Mouse (Mus musculus): ENCODE measurements around the gene Tead2. TPM values are rescaled to one million over a fixed set of nuclear protein-coding genes. Genes with fewer than 3 reads are reported as not detected.
A peak's percentile ranks its signal among the peaks of the same experiment; 100 is the strongest.

The Tead2 gene
- polyA plus RNA-seq, 1 experiment from 2014 or later = 65.9 TPM

DNA sequence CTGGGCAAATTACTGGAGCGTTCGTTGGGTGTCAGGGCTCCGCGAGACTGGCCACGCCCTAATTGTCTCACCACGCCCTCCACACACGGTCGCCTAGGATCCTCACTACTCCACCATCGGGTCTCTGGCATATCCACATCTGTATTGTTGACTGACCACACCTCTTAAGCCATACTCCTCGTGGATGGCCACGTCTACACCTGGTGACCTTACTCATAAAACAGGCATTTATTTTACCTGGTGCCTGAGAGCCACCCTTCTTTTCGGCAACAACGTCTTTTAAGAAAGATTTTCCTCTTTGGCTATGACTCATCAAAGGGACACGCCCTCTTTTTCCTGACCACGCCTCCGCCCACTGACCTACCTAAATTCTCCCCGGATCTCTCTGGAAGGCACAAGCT lies 3.7 kb upstream of the Tead2 start, which contains the start of gene Dkkl1:
Gene Dkkl1 (minus strand): TSS at position 297 of the 401 bp plus-strand sequence.
- Histone ChIP-seq H3K4me1 (replicated peaks) (peaks cover 26% of the 10 kb centered on the region), H3K9ac (no peak within 1 kb of the TSS), H3K27me3 (peaks cover 39% of the 10 kb centered on the region), H3K9me3 (no peaks in the 10 kb centered on the region), H3K4me2 (peak within 1 kb of the TSS; percentile 31), H3K27ac (replicated peaks) (no peak within 1 kb of the TSS), H3K4me3 (peak within 1 kb of the TSS; percentile 4), H3K36me3 (no peaks in the 10 kb centered on the region)
- ATAC-seq (ENCODE audit: low read depth) = no peak
- 5% methylated on average over 17 of the region's 17 CpGs for WGBS

DNA sequence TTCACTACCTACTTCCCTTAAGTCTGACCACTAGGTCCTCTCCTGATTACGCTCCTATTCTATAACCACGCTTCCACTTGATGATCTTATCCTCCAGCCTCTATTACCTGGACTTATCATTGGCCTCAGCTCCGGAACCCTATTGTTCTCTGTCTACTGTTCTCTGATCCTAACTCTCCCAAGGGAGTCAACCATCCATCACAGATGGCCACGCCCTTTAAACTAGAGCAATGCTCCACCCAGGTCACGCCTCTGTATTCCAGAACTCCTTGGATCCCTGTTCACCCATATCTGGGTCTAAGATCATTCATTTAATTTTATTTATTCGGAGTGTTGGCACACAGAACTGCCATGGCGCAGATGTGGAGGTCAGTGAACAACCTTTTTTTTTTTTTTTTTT lies 3.2 kb upstream of the Tead2 start:
- H3K36me3 ChIP-seq = no peaks in the 10 kb centered on the region
- no peaks in the 10 kb centered on the region for H3K9me3 ChIP-seq
- peaks cover 39% of the 10 kb centered on the region for H3K27me3 ChIP-seq
- peak overlapping the region; percentile 31; the same call in 1 of the 2 replicates for H3K4me2 ChIP-seq
- peaks cover 31% of the 10 kb centered on the region for H3K4me1 ChIP-seq (replicated peaks)
- ATAC-seq (ENCODE audit: low read depth) = no peak
- 72% methylated on average over 7 of the region's 7 CpGs for WGBS
- H3K27ac ChIP-seq (replicated peaks) = no peak overlapping the region
- H3K4me3 ChIP-seq = no peak overlapping the region
- H3K9ac ChIP-seq = no peak overlapping the region

GRCm38 (mm10) chr7:45213708-45214107 lies 1.8 kb upstream of the Tead2 start:
- peaks cover 42% of the 10 kb centered on the region for H3K4me1 ChIP-seq (replicated peaks)
- no peak overlapping the region for H3K4me3 ChIP-seq
- no peak for ATAC-seq (ENCODE audit: low read depth)
- H3K36me3 ChIP-seq = peaks cover 3% of the 10 kb centered on the region; the same call in 1 of the 2 replicates
- H3K9me3 ChIP-seq = no peaks in the 10 kb centered on the region
- no peak overlapping the region for H3K27ac ChIP-seq (replicated peaks)
- WGBS = 55% methylated on average over 5 of the region's 5 CpGs
- H3K27me3 ChIP-seq = peaks cover 39% of the 10 kb centered on the region
- no peak overlapping the region for H3K9ac ChIP-seq
- no peak overlapping the region for H3K4me2 ChIP-seq

- peaks cover 13% of the 10 kb centered on the region for H3K27me3 ChIP-seq
- peak overlapping the region; percentile 89 for H3K9ac ChIP-seq
- H3K4me2 ChIP-seq = peak overlapping the region; percentile 74
- H3K27ac ChIP-seq (replicated peaks) = peak overlapping the region; percentile 91
- H3K9me3 ChIP-seq = no peaks in the 10 kb centered on the region
- WGBS = under 1% methylated on average over 13 of the region's 13 CpGs
- peaks cover 49% of the 10 kb centered on the region for H3K4me1 ChIP-seq (replicated peaks)
- peak; percentile 80 for ATAC-seq (ENCODE audit: low read depth)
- peak overlapping the region; percentile 59 for H3K4me3 ChIP-seq
- H3K36me3 ChIP-seq = peaks cover 26% of the 10 kb centered on the region
Observed at GRCm38 (mm10) chr7:45216442-45217183, 1.1 kb downstream of the Tead2 start.

DNA sequence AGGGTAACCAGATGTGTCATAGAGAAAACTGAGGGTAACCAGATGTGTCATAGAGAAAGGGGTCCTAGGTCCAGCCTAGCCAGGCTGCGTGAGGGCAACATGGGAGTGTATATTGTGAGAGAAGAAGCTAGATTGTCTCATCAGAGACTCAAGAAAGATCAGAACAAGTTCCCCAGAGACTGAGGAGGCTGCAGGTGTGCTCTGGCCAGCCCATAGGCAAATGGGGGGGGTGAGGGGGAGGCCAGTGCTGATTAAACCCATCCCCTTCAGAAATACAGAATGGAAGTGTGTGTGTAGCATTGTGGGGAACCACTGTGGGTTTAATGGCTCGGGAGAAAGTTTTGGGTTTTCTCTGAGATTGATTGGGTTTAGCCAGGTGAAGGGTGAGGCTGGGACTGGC lies 6.1 kb downstream of the Tead2 start:
- H3K9ac ChIP-seq = no peak overlapping the region
- no peaks in the 10 kb centered on the region for H3K9me3 ChIP-seq
- H3K36me3 ChIP-seq = peaks cover 54% of the 10 kb centered on the region
- H3K4me2 ChIP-seq = no peak overlapping the region
- ATAC-seq (ENCODE audit: low read depth) = no peak
- H3K27me3 ChIP-seq = no peaks in the 10 kb centered on the region
- H3K4me1 ChIP-seq (replicated peaks) = peaks cover 27% of the 10 kb centered on the region
- no peak overlapping the region for H3K27ac ChIP-seq (replicated peaks)
- H3K4me3 ChIP-seq = no peak overlapping the region
- WGBS = 96% methylated on average over 2 of the region's 2 CpGs

DNA sequence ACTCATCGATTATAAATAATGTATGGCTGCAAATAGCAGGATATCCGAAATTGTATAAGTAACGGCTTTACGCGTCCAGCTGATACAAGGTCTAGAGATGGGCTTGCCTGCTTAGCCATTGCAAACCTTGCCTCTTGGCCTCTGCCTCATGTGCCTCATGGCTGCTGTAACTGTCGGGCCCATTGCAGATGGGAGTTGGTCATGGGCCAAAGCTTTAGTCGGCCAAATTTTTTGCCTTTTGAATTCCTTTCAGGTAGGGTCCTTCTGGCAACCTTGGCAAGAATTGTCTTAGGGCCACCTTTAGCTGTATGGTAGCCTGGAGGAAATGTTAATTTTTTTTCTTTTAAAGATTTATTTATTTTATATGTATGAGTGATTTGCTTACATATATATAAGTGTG lies 9.3 kb downstream of the Tead2 start:
- 0 out of 2 replicates have a peak, but pooled peaks cover 6% of the 10 kb centered on the region for H3K4me1 ChIP-seq (replicated peaks)
- H3K27ac ChIP-seq (replicated peaks) = no peak overlapping the region
- H3K36me3 ChIP-seq = peaks cover 64% of the 10 kb centered on the region
- H3K9me3 ChIP-seq = no peaks in the 10 kb centered on the region
- no peaks in the 10 kb centered on the region for H3K27me3 ChIP-seq
- no peak overlapping the region for H3K4me3 ChIP-seq
- 95% methylated on average over 7 of the region's 7 CpGs for WGBS
- no peak overlapping the region for H3K9ac ChIP-seq
- ATAC-seq (ENCODE audit: low read depth) = no peak
- no peak overlapping the region for H3K4me2 ChIP-seq

DNA sequence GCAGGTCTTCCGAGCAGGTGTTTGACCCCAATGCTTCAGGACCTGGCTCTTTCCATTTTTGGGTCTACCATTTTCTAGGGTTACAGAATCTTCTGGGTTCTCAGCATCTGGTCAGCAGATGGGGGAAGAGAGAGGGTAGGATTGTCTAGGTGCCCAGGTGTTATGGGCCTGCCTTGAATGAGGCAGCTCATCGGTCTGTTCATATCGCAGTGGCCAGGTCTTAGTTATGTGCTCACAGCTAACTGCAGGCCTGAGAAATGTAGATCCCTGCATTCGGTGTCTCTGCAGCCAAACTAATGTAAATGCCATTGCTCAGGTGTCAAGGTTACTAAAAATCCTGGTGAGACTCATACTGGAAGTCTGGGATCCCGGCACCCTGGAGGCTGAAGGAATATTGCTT lies 10.9 kb downstream of the Tead2 start:
- H3K4me1 ChIP-seq (replicated peaks) = no peaks in the 10 kb centered on the region
- no peak overlapping the region for H3K9ac ChIP-seq
- WGBS = 96% methylated on average over 5 of the region's 5 CpGs
- no peak overlapping the region for H3K4me3 ChIP-seq
- H3K27ac ChIP-seq (replicated peaks) = no peak overlapping the region
- H3K36me3 ChIP-seq = peaks cover 59% of the 10 kb centered on the region
- H3K27me3 ChIP-seq = no peaks in the 10 kb centered on the region
- no peak for ATAC-seq (ENCODE audit: low read depth)
- no peak overlapping the region for H3K4me2 ChIP-seq
- no peaks in the 10 kb centered on the region for H3K9me3 ChIP-seq

- Histone ChIP-seq H3K4me1 (replicated peaks) (peaks cover 7% of the 10 kb centered on the region), H3K4me2 (no peak overlapping the region), H3K36me3 (peaks cover 60% of the 10 kb centered on the region), H3K9ac (no peak overlapping the region), H3K27ac (replicated peaks) (no peak overlapping the region), H3K4me3 (no peak overlapping the region), H3K27me3 (no peaks in the 10 kb centered on the region), H3K9me3 (no peaks in the 10 kb centered on the region)
- 97% methylated on average over 18 of the region's 18 CpGs for WGBS
- no peak for ATAC-seq (ENCODE audit: low read depth)
Observed at GRCm38 (mm10) chr7:45228548-45228947, 13.0 kb downstream of the Tead2 start.

DNA sequence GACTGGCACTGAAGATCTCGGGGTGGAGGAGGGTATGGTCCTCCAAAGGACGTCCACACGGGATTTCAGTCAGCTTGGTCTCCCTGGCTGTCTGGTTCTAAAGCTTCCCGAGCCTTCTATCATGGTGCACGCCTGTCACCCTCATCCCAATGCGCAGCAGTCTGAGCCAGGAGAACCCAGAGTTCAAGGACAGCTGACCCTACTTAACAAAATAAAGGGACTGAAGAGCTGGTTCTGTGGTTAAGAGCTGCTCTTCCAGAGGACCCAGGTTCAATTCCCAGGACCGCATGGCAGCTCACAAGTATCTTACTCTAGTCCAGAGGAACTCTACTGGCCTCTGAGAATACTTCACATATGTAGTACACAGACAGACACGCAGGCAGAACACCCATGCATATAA lies 13.5 kb downstream of the Tead2 start:
- Histone ChIP-seq H3K9ac (no peak overlapping the region), H3K36me3 (peaks cover 57% of the 10 kb centered on the region), H3K27ac (replicated peaks) (no peak overlapping the region), H3K9me3 (no peaks in the 10 kb centered on the region), H3K4me3 (no peak overlapping the region), H3K4me2 (no peak overlapping the region), H3K27me3 (peaks cover 5% of the 10 kb centered on the region), H3K4me1 (replicated peaks) (peaks cover 12% of the 10 kb centered on the region)
- ATAC-seq (ENCODE audit: low read depth) = no peak
- 93% methylated on average over 8 of the region's 8 CpGs for WGBS

GRCm38 (mm10) chr7:45229459-45230203 lies 14.1 kb downstream of the Tead2 start:
- Histone ChIP-seq H3K27ac (replicated peaks) (no peak overlapping the region), H3K36me3 (peaks cover 57% of the 10 kb centered on the region), H3K4me2 (no peak overlapping the region), H3K9me3 (no peaks in the 10 kb centered on the region), H3K27me3 (peaks cover 10% of the 10 kb centered on the region), H3K9ac (no peak overlapping the region), H3K4me1 (replicated peaks) (peaks cover 18% of the 10 kb centered on the region), H3K4me3 (no peak overlapping the region)
- 90% methylated on average over 7 of the region's 7 CpGs for WGBS
- ATAC-seq (ENCODE audit: low read depth) = no peak

DNA sequence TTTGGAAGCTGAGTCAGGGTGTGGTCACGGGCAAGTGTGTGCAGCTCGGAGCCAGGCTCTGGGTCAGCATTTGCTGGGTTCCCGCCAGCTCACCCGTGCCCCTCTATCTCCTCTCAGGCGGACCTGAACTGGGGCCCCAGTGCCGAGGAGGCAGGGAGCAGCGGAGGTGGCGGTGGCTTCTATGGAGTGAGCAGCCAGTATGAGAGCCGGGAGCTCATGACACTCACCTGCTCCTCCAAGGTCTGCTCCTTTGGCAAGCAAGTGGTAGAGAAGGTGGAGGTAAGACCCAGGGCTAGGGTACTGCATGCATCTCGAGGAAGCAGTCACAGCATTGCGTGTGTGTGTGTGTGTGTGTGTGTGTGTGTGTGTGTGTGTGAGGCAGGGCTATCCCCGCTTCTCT lies 15.6 kb downstream of the Tead2 start:
- no peak overlapping the region for H3K27ac ChIP-seq (replicated peaks)
- H3K27me3 ChIP-seq = peaks cover 24% of the 10 kb centered on the region
- H3K9ac ChIP-seq = no peak overlapping the region
- H3K36me3 ChIP-seq = peaks cover 45% of the 10 kb centered on the region
- H3K9me3 ChIP-seq = no peaks in the 10 kb centered on the region
- H3K4me1 ChIP-seq (replicated peaks) = peaks cover 29% of the 10 kb centered on the region
- no peak overlapping the region for H3K4me2 ChIP-seq
- no peak overlapping the region for H3K4me3 ChIP-seq
- ATAC-seq (ENCODE audit: low read depth) = no peak
- 93% methylated on average over 12 of the region's 12 CpGs for WGBS

- Histone ChIP-seq H3K9ac (no peak overlapping the region), H3K4me3 (no peak overlapping the region), H3K27ac (replicated peaks) (no peak overlapping the region), H3K4me2 (no peak overlapping the region), H3K27me3 (peaks cover 31% of the 10 kb centered on the region), H3K9me3 (no peaks in the 10 kb centered on the region), H3K36me3 (peaks cover 38% of the 10 kb centered on the region), H3K4me1 (replicated peaks) (peaks cover 29% of the 10 kb centered on the region)
- WGBS = 90% methylated on average over 11 of the region's 11 CpGs
- no peak for ATAC-seq (ENCODE audit: low read depth)
Observed at GRCm38 (mm10) chr7:45231941-45232340, 16.4 kb downstream of the Tead2 start.
